Mouse (Mus musculus) limb, embryonic 12.5 days (tissue): ENCODE measurements at regions not wholly inside any gene's neighbourhood (a gene's known extent, or its start where the extent isn't known, plus 50 kb on each side); places are given as distances from the start of the nearest gene placed in this dataset.
A peak's percentile ranks its signal among the peaks of the same experiment; 100 is the strongest.

Source experiments
- ATAC-seq: fragments of 200-750 bp; cut with Nextera tagmentation; 2 replicates; pipeline ENCODE4 v1.8.0; 2017; ENCODE audit warnings: low read depth, moderate TSS enrichment; ENCODE audit not compliant: insufficient number of reproducible peaks, insufficient read depth, low FRiP score, low TSS enrichment
- H3K27ac ChIP-seq: fragments of 300-500 bp; sonication (generic); 2 replicates; pipeline ENCODE4 v1.5.1; 2016; ENCODE audit warnings: mild to moderate bottlenecking, moderate library complexity
- H3K27me3 ChIP-seq: fragments of 300-500 bp; sonication (generic); 2 replicates; pipeline ENCODE4 v1.6.1; 2016; ENCODE audit warnings: mild to moderate bottlenecking, moderate library complexity
- H3K36me3 ChIP-seq: fragments of 300-500 bp; sonication (generic); 2 replicates; pipeline ENCODE4 v1.6.1; 2016; ENCODE audit warnings: mild to moderate bottlenecking, moderate library complexity
- H3K4me1 ChIP-seq: fragments of 300-500 bp; sonication (generic); replicated peaks from 2 replicates; pipeline ENCODE4 v1.6.1; 2016
- H3K4me2 ChIP-seq: fragments of 300-500 bp; sonication (generic); 2 replicates; pipeline ENCODE4 v1.6.1; 2016; ENCODE audit warnings: mild to moderate bottlenecking, moderate library complexity
- H3K4me3 ChIP-seq: fragments of 300-500 bp; sonication (generic); replicated peaks from 2 replicates; pipeline ENCODE4 v1.5.1; 2016; ENCODE audit warnings: mild to moderate bottlenecking
- H3K9ac ChIP-seq: fragments of 300-500 bp; sonication (generic); replicated peaks from 2 replicates; pipeline ENCODE4 v1.6.1; 2016; ENCODE audit warnings: mild to moderate bottlenecking, moderate library complexity
- H3K9me3 ChIP-seq: fragments of 300-500 bp; sonication (generic); 2 replicates; pipeline ENCODE4 v1.6.1; 2016; ENCODE audit warnings: mild to moderate bottlenecking, moderate library complexity
- WGBS: fragments of 180-500 bp; shearing (Covaris S2); methylation state at CpG from one replicate; pipeline ENCODE4 v1.1.7; 2016; 5-methylcytosine and 5-hydroxymethylcytosine counted together

DNA sequence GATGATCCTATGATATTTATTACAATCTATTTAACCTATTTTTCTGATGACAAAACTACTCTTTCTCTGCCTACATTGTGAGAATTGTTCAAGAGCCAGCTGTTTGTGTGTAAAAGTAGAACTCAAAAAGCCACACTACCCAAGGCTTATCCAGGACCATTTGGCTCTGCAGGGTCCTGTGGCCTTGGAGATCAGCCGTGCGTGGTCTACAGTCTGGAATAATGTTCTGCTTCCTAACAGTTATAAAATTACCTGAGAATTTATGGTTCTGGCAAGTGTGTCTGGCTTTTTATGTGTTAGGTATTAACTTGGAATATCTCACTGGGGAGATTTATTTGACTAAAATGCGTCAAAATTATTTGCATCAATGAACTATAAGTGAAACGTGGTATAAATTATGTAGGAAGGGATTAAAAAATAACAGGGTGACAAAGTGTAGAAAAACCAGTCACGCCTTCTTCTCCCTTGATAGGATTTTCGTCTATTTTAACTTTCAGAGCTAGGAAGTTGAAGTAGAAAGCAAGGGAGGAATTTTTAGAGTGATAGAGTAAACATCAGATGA lies 1789.0 kb upstream of the Gm7489 start:
- ATAC-seq, result 0 out of 2 replicates have a peak, but pooled peaks have one; percentile 42
- 32% methylated on average over 6 of the region's 6 CpGs for WGBS
- H3K4me3 ChIP-seq, result no peak overlapping the region
- no peak overlapping the region for H3K4me2 ChIP-seq
- no peak overlapping the region for H3K27ac ChIP-seq
- H3K36me3 ChIP-seq, result no peaks in the 10 kb centered on the region
- H3K27me3 ChIP-seq, result peaks cover 3% of the 10 kb centered on the region; the same call in 1 of the 2 replicates
- no peaks in the 10 kb centered on the region for H3K4me1 ChIP-seq
- no peaks in the 10 kb centered on the region for H3K9me3 ChIP-seq
- no peak overlapping the region for H3K9ac ChIP-seq

DNA sequence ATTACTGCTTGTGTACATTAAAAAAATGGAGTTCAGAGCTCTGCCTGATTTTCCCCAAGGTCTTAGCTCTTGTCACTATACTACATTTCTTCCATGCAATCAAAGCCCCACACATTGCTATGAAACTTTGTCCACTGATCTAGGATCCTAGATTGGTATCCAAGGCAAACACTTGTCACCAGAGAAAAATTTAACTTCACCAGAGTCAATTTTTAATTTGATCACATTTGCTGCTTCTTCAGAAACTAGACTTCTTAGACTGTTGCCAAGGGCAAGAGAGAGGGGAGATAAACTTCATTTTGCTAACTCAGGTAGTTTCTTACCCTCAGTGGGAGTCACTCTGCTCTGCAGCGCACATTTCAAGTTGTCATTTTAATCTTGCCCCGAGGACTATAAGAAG lies 1775.9 kb upstream of the Gm7489 start:
- Histone ChIP-seq H3K27me3 (no peaks in the 10 kb centered on the region), H3K36me3 (no peaks in the 10 kb centered on the region), H3K9me3 (no peaks in the 10 kb centered on the region), H3K9ac (no peak overlapping the region), H3K4me2 (no peak overlapping the region), H3K27ac (no peak overlapping the region), H3K4me3 (no peak overlapping the region), H3K4me1 (peaks cover 5% of the 10 kb centered on the region; the same call in 1 of the 2 replicates)
- WGBS, result 87% methylated on average over 2 of the region's 2 CpGs
- ATAC-seq, result no peak

DNA sequence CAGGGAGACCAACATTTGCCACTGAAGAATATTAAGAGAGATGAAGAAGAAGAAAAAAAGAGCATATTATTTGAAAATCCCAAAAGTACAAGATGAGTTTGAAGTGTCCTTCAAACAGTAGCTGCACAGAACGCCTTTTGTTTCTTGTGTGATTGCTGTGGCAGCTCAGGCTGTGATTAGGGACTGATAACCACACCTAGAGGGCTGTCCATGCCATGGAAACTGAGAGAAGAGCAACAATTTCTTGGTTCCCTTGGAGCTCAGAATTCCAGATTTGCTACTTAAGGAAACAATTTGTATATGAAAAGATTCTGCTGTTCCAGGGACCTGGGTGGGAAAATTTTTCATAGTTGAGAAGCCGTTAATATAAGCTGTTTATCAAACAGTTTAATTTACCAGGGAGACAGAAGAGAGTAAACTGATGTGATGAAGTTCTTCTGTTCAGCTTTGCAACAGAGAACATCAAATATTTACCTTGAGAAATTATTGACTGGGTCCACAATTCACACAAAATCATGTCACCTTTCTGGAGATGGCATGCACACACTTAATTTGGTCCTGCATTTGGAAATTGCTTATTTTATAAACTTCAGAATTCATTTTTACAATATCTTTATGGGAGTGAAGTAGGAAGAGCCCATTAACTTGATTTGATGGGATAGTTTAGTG lies 1770.2 kb upstream of the Gm7489 start:
- no peak overlapping the region for H3K9ac ChIP-seq
- no peaks in the 10 kb centered on the region for H3K9me3 ChIP-seq
- H3K27ac ChIP-seq, result no peak overlapping the region
- H3K36me3 ChIP-seq, result no peaks in the 10 kb centered on the region
- no peaks in the 10 kb centered on the region for H3K27me3 ChIP-seq
- no peak for ATAC-seq
- 81% methylated on average over 2 of the region's 2 CpGs for WGBS
- no peak overlapping the region for H3K4me2 ChIP-seq
- H3K4me3 ChIP-seq, result no peak overlapping the region
- peaks cover 5% of the 10 kb centered on the region; the same call in 1 of the 2 replicates for H3K4me1 ChIP-seq

DNA sequence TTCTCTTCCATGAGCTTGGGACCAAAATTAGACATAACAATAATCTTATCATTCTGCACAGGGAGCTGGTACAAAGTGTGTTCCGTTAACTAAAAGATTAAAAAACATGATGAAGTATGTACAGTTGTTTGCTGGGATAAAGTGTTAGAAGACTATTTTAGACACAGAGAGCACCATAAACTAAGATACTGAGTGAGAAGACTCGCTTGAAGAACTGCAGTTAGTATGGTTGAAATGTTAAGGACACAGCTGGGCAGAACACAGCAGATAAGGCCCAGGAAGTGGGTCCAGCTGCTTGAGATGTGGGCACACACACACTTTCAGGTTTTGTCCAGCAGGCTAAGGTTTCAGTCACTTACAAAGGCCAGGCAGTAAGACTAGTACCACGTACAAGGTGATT lies 1748.0 kb upstream of the Gm7489 start:
- H3K27ac ChIP-seq, result no peak overlapping the region
- H3K4me3 ChIP-seq, result no peak overlapping the region
- no peak overlapping the region for H3K9ac ChIP-seq
- no peaks in the 10 kb centered on the region for H3K27me3 ChIP-seq
- 79% methylated on average over 3 of the region's 3 CpGs for WGBS
- no peaks in the 10 kb centered on the region for H3K9me3 ChIP-seq
- H3K4me1 ChIP-seq, result no peaks in the 10 kb centered on the region
- ATAC-seq, result no peak
- no peaks in the 10 kb centered on the region for H3K36me3 ChIP-seq
- H3K4me2 ChIP-seq, result no peak overlapping the region

DNA sequence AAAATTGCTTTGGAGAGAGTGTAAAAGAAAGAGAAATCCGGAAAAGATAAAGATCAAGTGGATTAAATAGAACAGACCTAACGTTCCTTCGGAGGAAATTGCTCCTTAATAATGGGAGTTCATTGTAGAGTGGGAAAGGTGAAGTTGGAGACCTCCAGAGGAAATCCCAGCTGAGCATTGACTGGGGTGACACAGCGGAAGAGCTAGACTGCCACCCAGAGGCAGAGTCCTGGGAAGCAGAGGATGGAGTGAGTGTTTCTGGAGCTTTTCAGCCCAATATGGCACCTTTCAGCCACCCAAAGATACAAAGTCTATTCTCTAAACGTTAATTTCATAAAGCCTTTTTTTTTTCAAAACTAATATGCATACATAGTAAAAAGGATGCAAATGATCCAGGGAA lies 1731.3 kb upstream of the Gm7489 start:
- 28% methylated on average over 5 of the region's 5 CpGs for WGBS
- Histone ChIP-seq H3K27me3 (no peaks in the 10 kb centered on the region), H3K9ac (no peak overlapping the region), H3K4me1 (0 out of 2 replicates have a peak, but pooled peaks cover 4% of the 10 kb centered on the region), H3K4me2 (no peak overlapping the region), H3K36me3 (no peaks in the 10 kb centered on the region), H3K9me3 (no peaks in the 10 kb centered on the region), H3K4me3 (no peak overlapping the region), H3K27ac (no peak overlapping the region)
- ATAC-seq, result no peak

DNA sequence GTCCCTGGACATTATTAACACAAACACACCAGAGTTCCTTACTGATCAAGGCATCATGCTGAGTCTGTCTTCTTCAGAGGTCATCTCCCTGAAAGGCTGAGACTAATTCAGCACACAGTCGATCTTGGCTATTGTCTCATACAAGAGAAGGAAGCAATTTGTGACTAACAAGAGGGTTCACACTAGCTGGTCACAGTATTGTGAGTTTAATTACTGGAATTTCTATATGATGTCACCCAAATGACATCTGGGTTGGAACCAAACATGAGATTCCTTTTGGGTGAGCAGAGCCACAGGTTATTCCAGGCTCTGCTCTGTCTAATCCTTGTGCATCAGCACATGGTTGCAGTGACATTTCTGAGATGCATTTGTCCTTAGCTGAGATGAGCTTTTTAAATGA lies 1728.9 kb upstream of the Gm7489 start:
- Histone ChIP-seq H3K27me3 (no peaks in the 10 kb centered on the region), H3K4me2 (no peak overlapping the region), H3K36me3 (no peaks in the 10 kb centered on the region), H3K27ac (no peak overlapping the region), H3K4me3 (no peak overlapping the region), H3K4me1 (peaks cover 12% of the 10 kb centered on the region; the same call in 1 of the 2 replicates), H3K9ac (no peak overlapping the region), H3K9me3 (no peaks in the 10 kb centered on the region)
- WGBS, result 60% methylated on average over 1 of the region's 1 CpGs
- ATAC-seq, result no peak

DNA sequence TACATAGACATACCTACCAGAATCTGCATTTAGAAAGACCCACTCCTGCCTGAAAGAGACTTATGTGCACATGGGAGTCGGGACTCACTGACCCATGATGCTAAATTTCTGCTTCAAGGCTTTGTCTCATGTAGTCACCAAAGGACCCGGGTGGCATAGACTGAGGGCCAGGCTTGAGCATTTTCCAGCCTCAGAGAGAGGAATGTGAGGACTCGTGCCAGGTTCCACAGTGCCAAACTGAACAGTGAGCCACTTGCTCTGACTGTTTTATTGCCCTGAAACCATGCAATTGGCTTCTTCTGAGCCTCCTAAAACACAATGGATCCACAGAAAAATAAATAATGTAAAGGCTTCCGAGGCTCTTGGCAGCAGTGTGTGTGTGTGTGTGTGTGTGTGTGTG lies 1727.9 kb upstream of the Gm7489 start:
- H3K4me2 ChIP-seq, result no peak overlapping the region
- peaks cover 18% of the 10 kb centered on the region for H3K4me1 ChIP-seq
- H3K27me3 ChIP-seq, result peaks cover 3% of the 10 kb centered on the region; the same call in 1 of the 2 replicates
- no peak overlapping the region for H3K4me3 ChIP-seq
- no peak overlapping the region for H3K27ac ChIP-seq
- no peaks in the 10 kb centered on the region for H3K36me3 ChIP-seq
- no peak overlapping the region for H3K9ac ChIP-seq
- WGBS, result 63% methylated on average over 4 of the region's 4 CpGs
- no peaks in the 10 kb centered on the region for H3K9me3 ChIP-seq
- no peak for ATAC-seq

DNA sequence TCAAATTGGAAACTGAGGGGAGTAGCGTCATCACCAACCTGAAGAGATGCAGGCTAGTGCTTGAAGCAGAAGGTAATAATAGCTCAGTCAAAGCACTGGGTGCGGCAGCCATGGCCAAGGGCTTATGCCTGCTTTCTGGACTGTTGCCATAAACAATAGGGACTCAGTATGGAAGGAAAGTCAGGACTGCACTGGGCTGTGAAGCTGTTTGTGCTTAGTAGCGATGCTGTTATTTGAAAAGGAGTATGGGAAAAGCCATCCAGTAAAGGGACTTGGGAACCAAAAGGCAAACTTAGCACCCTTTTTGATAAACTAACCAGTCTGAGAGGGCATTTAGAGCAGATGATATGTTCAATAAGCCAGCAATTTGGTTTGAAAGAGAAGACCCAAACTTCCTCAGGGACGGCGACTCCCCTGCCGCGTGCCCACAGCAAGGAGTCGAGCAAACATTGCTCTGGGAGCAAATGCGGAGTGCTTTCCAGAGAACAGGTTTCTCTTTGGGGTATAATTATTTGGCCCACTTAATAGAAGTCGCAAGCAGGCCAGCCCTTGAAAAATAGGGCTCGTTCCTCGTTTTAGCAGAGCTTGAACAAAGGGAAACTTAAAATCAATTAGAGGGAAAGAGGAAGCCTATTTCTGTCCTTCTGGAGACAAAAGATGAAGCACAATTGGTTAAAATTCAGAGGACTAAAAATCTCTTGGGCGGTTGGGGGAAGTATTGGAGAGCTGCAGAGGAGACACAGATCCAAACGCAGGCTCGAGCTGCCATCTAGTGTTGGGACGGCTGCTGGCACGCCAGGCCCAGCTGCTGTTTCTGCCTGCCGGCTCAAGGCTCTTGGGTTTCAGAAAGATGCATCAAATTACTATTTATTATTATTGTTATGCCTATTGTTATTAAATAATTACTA lies 1724.3 kb upstream of the Gm7489 start:
- Histone ChIP-seq H3K27ac (no peak overlapping the region), H3K36me3 (no peaks in the 10 kb centered on the region), H3K27me3 (peaks cover 3% of the 10 kb centered on the region), H3K9ac (0 out of 2 replicates have a peak overlapping the region, but pooled peaks have one; percentile 19), H3K4me3 (0 out of 2 replicates have a peak overlapping the region, but pooled peaks have one; percentile 2), H3K4me2 (peak overlapping the region; percentile 44), H3K9me3 (no peaks in the 10 kb centered on the region), H3K4me1 (peaks cover 20% of the 10 kb centered on the region)
- 22% methylated on average over 18 of the region's 18 CpGs for WGBS
- ATAC-seq, result no peak; the same call in 1 of the 2 replicates

DNA sequence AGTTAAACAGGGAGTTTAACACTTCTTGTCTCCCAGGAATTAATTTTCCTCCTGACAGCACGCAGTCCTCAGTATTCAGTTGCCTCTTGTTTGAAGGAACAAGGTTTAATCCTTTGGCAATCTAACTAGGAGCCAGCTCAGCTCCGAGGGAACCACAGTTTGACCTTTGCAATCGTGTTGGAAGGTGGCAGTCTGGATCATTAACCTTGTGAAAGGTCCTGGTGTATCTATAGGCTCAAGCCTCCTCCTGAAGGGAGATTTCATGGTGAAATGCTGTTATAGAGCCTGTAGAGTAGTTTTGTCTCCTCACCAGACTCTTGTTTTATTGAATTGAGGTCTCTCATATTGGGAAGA lies 1723.6 kb upstream of the Gm7489 start:
- ATAC-seq, result no peak; the same call in none of the 2 replicates
- peaks cover 3% of the 10 kb centered on the region for H3K27me3 ChIP-seq
- H3K9ac ChIP-seq, result no peak overlapping the region
- H3K4me1 ChIP-seq, result peaks cover 20% of the 10 kb centered on the region
- no peak overlapping the region for H3K4me3 ChIP-seq
- no peaks in the 10 kb centered on the region for H3K9me3 ChIP-seq
- H3K36me3 ChIP-seq, result no peaks in the 10 kb centered on the region
- H3K27ac ChIP-seq, result no peak overlapping the region
- 14% methylated on average over 3 of the region's 3 CpGs for WGBS
- H3K4me2 ChIP-seq, result no peak overlapping the region

DNA sequence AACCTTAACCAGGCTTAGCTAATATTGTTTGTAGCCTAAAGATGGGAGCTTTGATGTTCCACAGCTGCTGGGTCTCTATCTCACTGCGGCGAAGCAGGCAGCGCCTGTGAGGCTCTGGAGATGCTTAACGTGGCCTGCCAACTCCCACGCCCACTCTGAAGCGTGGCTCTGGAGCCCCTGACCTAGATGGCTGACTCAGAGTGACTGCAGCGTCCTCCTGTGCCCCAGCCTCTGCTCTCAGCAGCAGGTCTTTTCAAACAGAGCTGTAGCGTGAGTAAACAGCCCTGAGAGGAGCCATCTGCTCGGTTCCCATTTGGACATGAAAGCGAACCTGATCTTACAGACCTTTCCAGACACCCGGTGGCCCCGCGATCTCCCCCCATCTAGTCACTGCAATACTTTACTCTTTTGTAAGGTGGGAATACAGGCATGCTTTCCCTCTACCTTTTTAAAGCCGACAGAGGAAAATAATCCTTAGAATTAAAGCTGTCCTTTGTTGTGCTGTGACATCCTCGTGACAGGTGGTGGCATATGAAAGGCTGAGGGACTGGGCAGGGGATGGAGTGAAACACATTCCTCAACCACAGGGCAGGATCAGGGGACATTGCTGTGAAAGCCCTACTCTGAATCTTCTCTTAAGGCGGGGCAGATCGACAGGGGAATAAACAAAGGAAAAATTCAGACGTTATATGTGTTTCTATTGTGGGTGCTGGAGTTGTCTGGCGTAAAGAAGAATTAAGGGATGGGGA lies 1723.0 kb upstream of the Gm7489 start:
- Histone ChIP-seq H3K36me3 (no peaks in the 10 kb centered on the region), H3K9me3 (no peaks in the 10 kb centered on the region), H3K27ac (no peak overlapping the region), H3K4me3 (no peak overlapping the region), H3K4me1 (peaks cover 20% of the 10 kb centered on the region), H3K9ac (0 out of 2 replicates have a peak overlapping the region, but pooled peaks have one; percentile 8), H3K27me3 (peaks cover 3% of the 10 kb centered on the region), H3K4me2 (peak overlapping the region; percentile 39)
- WGBS, result 15% methylated on average over 19 of the region's 19 CpGs
- ATAC-seq, result no peak

DNA sequence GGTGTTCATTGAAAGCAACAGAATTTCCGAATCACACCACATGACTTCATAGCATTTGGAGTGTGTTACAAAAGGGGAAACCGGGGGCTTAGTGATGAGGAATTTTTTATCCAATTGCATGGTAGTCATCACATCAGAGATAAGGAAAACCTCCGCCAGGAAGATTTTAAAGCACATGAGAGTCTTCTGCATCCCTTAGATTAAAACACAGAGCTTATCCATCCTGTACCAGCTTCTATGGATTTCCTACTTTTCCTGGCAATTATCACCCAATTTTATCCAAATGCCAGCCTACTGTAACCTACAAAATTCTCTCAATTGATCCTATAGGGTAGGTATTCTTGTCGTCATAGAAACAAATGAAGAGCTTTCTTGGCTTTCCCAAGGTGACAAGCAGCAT lies 1718.6 kb upstream of the Gm7489 start:
- Histone ChIP-seq H3K27me3 (peaks cover 3% of the 10 kb centered on the region), H3K9ac (no peak overlapping the region), H3K27ac (no peak overlapping the region), H3K4me3 (no peak overlapping the region), H3K4me2 (no peak overlapping the region), H3K36me3 (no peaks in the 10 kb centered on the region), H3K9me3 (no peaks in the 10 kb centered on the region), H3K4me1 (peaks cover 8% of the 10 kb centered on the region)
- no peak for ATAC-seq
- 83% methylated on average over 4 of the region's 4 CpGs for WGBS
